Mouse (Mus musculus) central nervous system, embryonic 11.5 days (tissue): Measurements from ENCODE around the gene Rest. TPM values are rescaled to one million over a fixed set of nuclear protein-coding genes. Genes with fewer than 3 reads are reported as not detected.

Experiments used
- polyA plus RNA-seq: library from polyadenylated mRNA; depleted of rRNA; stranded (reverse); fragments of >200 nt; gene quantifications from 2 replicates; pipeline ENCODE4 v1.2.3, GENCODE M21; 2012; rRNA removed

The Rest gene
- 18.6 and 28.5 TPM in 2 replicates for polyA plus RNA-seq

GRCm38 (mm10) chr5:77265081-77265670 lies at the start of gene Rest:
TSS of gene Rest (plus strand) at chr5:77265491.

GRCm38 (mm10) chr5:77309924-77310772 lies 44.9 kb downstream of the Rest start, which contains the start of the genes Noa1 and Polr2b:
TSS of gene Noa1 (minus strand) at chr5:77310084.
TSS of gene Polr2b (plus strand) at chr5:77310147.

Other genes starting within 250 kb of the Rest start
- gene Thegl, start 249.5 kb upstream of the Rest start, polyA plus RNA-seq = 0.06 and 0.07 TPM in 2 replicates
- 5.5 and 11.3 TPM in 2 replicates for gene Hopx, start 150.4 kb upstream of the Rest start, polyA plus RNA-seq
- gene Spink2, start 54.0 kb upstream of the Rest start, polyA plus RNA-seq = 0.38 and 1.3 TPM in 2 replicates
- gene Noa1, start 44.6 kb downstream of the Rest start, polyA plus RNA-seq = 20.3 and 26.1 TPM in 2 replicates
- 83.9 and 105 TPM in 2 replicates for gene Polr2b, start 44.7 kb downstream of the Rest start, polyA plus RNA-seq
- gene Igfbp7, start 142.6 kb downstream of the Rest start, polyA plus RNA-seq = 16.2 and 27.7 TPM in 2 replicates